Mouse (Mus musculus) liver, embryonic 15.5 days (tissue): ENCODE results near the gene Stard3. TPM values are rescaled to one million over a fixed set of nuclear protein-coding genes. Genes with fewer than 3 reads are reported as not detected.

Experiments used
- ATAC-seq: fragments of 200-750 bp; cut with Nextera tagmentation; 2 replicates; pipeline ENCODE4 v1.8.0; 2017; ENCODE audit warnings: moderate number of reproducible peaks, mild to moderate bottlenecking, moderate library complexity; ENCODE audit not compliant: insufficient read depth
- H3K27ac ChIP-seq: fragments of 300-500 bp; sonication (generic); replicated peaks from 2 replicates; pipeline ENCODE4 v1.5.1; 2015; ENCODE audit warnings: mild to moderate bottlenecking, inconsistent platforms
- H3K27me3 ChIP-seq: fragments of 300-500 bp; sonication (generic); 2 replicates; pipeline ENCODE4 v1.6.1; 2015; ENCODE audit warnings: mild to moderate bottlenecking, inconsistent platforms
- H3K36me3 ChIP-seq: fragments of 300-500 bp; sonication (generic); replicated peaks from 2 replicates; pipeline ENCODE4 v1.6.1; 2015; ENCODE audit warnings: moderate library complexity, mild to moderate bottlenecking, inconsistent platforms
- H3K4me1 ChIP-seq: fragments of 300-500 bp; sonication (generic); replicated peaks from 2 replicates; pipeline ENCODE4 v1.6.1; 2015; ENCODE audit warnings: inconsistent platforms
- H3K4me2 ChIP-seq: fragments of 300-500 bp; sonication (generic); 2 replicates; pipeline ENCODE4 v1.6.1; 2015; ENCODE audit warnings: moderate library complexity, mild to moderate bottlenecking, inconsistent platforms
- H3K4me3 ChIP-seq: fragments of 300-500 bp; sonication (generic); replicated peaks from 2 replicates; pipeline ENCODE4 v1.5.1; 2015; ENCODE audit warnings: mild to moderate bottlenecking, inconsistent platforms
- H3K9ac ChIP-seq: fragments of 300-500 bp; sonication (generic); 2 replicates; pipeline ENCODE4 v1.6.1; 2015; ENCODE audit warnings: moderate library complexity, mild to moderate bottlenecking, inconsistent platforms
- H3K9me3 ChIP-seq: fragments of 300-500 bp; sonication (generic); replicated peaks from 2 replicates; pipeline ENCODE4 v1.6.1; 2016; ENCODE audit warnings: inconsistent platforms
- WGBS: fragments of 180-500 bp; shearing (Covaris S2); methylation state at CpG from one replicate; pipeline ENCODE4 v1.1.7; 2015; ENCODE audit warnings: mixed read lengths; ENCODE audit not compliant: insufficient replicate concordance; 5-methylcytosine and 5-hydroxymethylcytosine counted together
- polyA plus RNA-seq: library from polyadenylated mRNA; unstranded; fragments of >200 nt; fragmentation: Nextera tagmentation; extraction: Ambion mirVana; gene quantifications from 2 replicates; pipeline ENCODE4 v1.2.1, GENCODE M21; 2015

Gene Stard3
- polyA plus RNA-seq, 1 experiment from 2014 or later = 16.4 TPM

DNA sequence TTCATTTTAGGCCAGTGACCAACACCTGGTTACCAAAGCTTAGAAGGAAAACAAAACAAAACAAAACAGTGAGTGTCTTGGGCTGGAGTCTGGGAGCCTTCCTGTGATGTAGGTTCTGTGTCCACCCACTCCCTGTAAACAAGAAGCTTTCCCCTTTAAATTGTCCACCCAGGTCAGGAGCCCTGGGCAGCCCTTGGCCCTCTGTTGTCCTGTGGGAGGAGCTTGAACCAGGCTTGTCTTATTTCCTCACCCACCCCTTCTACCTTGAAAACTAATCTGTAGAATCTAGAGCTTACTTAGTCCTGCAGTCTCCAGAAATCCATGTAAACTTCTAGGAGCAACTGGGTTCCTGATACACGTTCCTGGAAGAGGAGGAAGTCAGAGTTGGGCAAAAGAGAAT, 36.0 kb upstream of the Stard3 start:
- no peaks in the 10 kb centered on the region for H3K9me3 ChIP-seq
- no peak overlapping the region for H3K4me3 ChIP-seq
- peaks cover 3% of the 10 kb centered on the region; the same call in 1 of the 2 replicates for H3K4me1 ChIP-seq
- no peak for ATAC-seq
- no peak overlapping the region for H3K27ac ChIP-seq
- H3K36me3 ChIP-seq = no peaks in the 10 kb centered on the region
- H3K9ac ChIP-seq = no peak overlapping the region
- WGBS = 0% methylated on average over 1 of the region's 1 CpGs
- H3K4me2 ChIP-seq = no peak overlapping the region
- H3K27me3 ChIP-seq = peaks cover 100% of the 10 kb centered on the region

DNA sequence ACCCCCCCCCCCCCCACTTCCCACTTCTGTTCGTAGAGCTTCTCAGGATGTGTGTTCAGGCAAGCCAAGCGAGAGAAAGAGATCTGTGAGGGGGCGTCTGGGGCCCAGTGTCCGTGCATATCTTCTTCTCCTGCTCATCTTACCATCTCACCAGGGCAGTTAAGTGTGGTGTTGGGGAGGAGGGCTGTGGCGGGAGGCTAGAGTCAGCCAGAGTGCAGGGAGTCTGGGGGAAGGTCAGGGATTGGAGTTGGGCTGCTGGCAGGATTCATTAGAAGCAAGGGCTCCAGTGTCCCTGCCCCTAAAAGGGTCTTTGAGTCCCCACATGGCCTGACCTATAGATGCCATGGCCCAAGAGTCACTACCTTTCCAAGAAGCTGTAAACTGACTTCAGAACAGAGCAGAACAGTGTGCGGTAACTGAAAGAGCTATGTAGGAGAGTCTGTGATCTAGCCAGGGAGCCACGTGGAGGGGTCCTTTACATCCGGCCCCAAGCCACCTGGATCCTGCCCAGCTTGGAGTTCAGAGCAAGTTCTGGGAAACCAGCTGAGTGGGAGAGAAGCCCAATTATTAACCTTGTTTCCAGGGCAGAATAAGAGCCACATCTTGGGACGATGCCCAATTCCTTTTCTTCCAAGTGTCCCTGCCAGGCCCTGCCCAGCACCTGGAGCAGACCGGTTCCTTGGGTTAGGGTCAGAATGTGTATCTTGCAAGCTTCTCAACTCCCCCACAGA, 34.9 kb upstream of the Stard3 start:
- 4% methylated on average over 10 of the region's 10 CpGs for WGBS
- ATAC-seq = no peak
- H3K4me2 ChIP-seq = no peak overlapping the region

GRCm38 (mm10) chr11:98323933-98324332, 34.2 kb upstream of the Stard3 start:
- no peak overlapping the region for H3K4me2 ChIP-seq
- H3K27ac ChIP-seq = no peak overlapping the region
- ATAC-seq = no peak
- H3K9ac ChIP-seq = no peak overlapping the region
- no peaks in the 10 kb centered on the region for H3K9me3 ChIP-seq
- WGBS = 3% methylated on average over 9 of the region's 9 CpGs
- peaks cover 100% of the 10 kb centered on the region for H3K27me3 ChIP-seq
- no peaks in the 10 kb centered on the region for H3K36me3 ChIP-seq
- H3K4me1 ChIP-seq = peaks cover 15% of the 10 kb centered on the region
- H3K4me3 ChIP-seq = no peak overlapping the region

More for the DNA sequence above, 34.9 kb upstream of the Stard3 start:
- Histone ChIP-seq H3K9me3 (no peaks in the 10 kb centered on the region), H3K4me1 (peaks cover 14% of the 10 kb centered on the region), H3K4me3 (no peak overlapping the region), H3K27ac (no peak overlapping the region), H3K27me3 (peaks cover 100% of the 10 kb centered on the region), H3K9ac (no peak overlapping the region), H3K36me3 (no peaks in the 10 kb centered on the region)

DNA sequence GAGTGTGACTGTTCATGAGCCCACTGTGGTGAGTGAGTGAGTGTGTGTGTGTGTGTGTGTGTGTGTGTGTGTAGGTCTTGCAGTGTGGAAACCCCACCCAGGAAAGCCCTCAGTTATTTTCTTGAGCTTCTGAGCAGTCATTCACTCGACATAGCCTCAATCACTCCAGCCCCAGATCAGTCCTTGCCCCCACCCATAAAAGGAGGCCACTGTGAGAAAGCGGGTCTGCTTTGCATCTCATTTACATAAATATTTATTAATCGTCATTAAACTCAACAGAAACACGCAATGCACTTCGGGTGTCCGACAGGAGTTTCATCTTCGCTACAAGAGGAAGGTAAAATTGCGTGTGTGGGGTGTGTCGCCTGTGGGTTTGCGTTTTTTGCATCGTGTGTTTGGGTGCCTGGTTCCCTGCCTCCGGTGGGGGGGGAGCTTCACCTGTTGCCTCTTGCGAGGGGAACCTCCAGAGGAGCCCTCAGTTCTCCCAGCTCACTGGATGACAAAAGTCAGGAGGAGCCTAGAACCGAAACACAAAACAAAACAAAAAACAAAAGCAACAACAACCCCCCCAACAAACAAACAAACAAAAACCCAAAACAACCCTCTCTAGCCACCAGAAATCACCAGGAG, 32.9 kb upstream of the Stard3 start:
- Histone ChIP-seq H3K27me3 (peaks cover 100% of the 10 kb centered on the region), H3K27ac (no peak overlapping the region), H3K4me2 (no peak overlapping the region), H3K36me3 (no peaks in the 10 kb centered on the region), H3K9me3 (no peaks in the 10 kb centered on the region), H3K9ac (no peak overlapping the region), H3K4me1 (peaks cover 15% of the 10 kb centered on the region), H3K4me3 (no peak overlapping the region)
- 4% methylated on average over 14 of the region's 14 CpGs for WGBS
- no peak for ATAC-seq

DNA sequence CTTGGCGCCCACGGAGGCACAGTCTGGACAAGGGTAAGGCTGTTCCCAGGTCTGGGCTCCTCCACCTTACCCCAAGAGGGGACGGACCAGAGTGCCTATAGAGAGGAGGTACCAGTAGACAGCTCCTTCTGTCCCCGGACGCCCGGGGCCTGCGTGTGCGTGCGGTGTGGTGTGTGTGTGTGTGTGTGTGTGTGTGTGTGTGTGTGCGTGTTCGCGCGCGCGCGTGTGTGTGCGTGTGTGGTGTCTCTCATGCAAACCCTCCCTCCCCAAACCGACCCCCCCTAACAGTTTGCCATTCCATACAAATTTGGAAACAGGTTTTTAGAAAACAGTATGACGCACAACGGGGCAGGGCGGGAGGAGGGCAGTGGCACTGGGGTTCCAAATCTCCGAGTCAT, 32.3 kb upstream of the Stard3 start:
- H3K9me3 ChIP-seq = no peaks in the 10 kb centered on the region
- WGBS = 5% methylated on average over 22 of the region's 22 CpGs
- ATAC-seq = no peak

DNA sequence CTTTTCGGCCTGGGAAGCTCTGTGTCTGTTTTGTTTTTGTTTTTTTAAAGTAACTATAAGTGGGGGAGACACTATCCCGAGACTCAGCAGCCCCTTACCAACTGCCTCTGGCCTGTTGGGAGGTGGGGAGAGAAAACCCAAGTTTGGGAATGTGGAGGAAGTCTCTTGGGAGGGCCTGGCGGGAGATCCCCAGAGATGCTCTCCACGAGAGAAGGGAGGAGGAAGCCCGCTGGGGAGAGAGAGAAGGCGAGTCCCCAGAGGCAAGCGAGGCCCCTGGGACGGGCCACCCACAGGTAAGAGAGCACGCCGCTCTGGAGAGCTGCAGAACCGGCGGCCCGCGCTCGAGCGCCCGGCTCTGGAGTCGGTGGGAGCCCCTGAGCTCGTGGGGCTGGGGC, 31.4 kb upstream of the Stard3 start:
- H3K4me3 ChIP-seq = no peak overlapping the region
- H3K36me3 ChIP-seq = no peaks in the 10 kb centered on the region
- no peak for ATAC-seq
- 1% methylated on average over 19 of the region's 19 CpGs for WGBS
- peaks cover 15% of the 10 kb centered on the region for H3K4me1 ChIP-seq
- no peak overlapping the region for H3K27ac ChIP-seq
- H3K27me3 ChIP-seq = peaks cover 100% of the 10 kb centered on the region
- no peak overlapping the region for H3K9ac ChIP-seq
- peak overlapping the region; percentile 41; the same call in 1 of the 2 replicates for H3K4me2 ChIP-seq
- H3K9me3 ChIP-seq = no peaks in the 10 kb centered on the region

More for the DNA sequence above, 32.3 kb upstream of the Stard3 start:
- Histone ChIP-seq H3K4me1 (peaks cover 15% of the 10 kb centered on the region), H3K36me3 (no peaks in the 10 kb centered on the region), H3K27me3 (peaks cover 100% of the 10 kb centered on the region), H3K9ac (no peak overlapping the region), H3K27ac (no peak overlapping the region), H3K4me3 (no peak overlapping the region), H3K4me2 (no peak overlapping the region)

GRCm38 (mm10) chr11:98327136-98328030, 30.8 kb upstream of the Stard3 start:
- no peak for ATAC-seq

GRCm38 (mm10) chr11:98328031-98328370, 30.2 kb upstream of the Stard3 start:
- Histone ChIP-seq H3K4me3 (peak overlapping the region; percentile 4; the same call in 1 of the 2 replicates), H3K9me3 (no peaks in the 10 kb centered on the region), H3K27ac (no peak overlapping the region), H3K27me3 (peaks cover 100% of the 10 kb centered on the region), H3K36me3 (no peaks in the 10 kb centered on the region), H3K4me1 (peaks cover 15% of the 10 kb centered on the region), H3K4me2 (peak overlapping the region; percentile 41; the same call in 1 of the 2 replicates), H3K9ac (no peak overlapping the region)
- WGBS = 1% methylated on average over 35 of the region's 35 CpGs
- no peak for ATAC-seq

More at GRCm38 (mm10) chr11:98327136-98328030, 30.8 kb upstream of the Stard3 start:
- no peak overlapping the region for H3K27ac ChIP-seq
- 2% methylated on average over 97 of the region's 97 CpGs for WGBS
- peak overlapping the region; percentile 4; the same call in 1 of the 2 replicates for H3K4me3 ChIP-seq
- peaks cover 15% of the 10 kb centered on the region for H3K4me1 ChIP-seq
- H3K4me2 ChIP-seq = peak overlapping the region; percentile 41; the same call in 1 of the 2 replicates
- H3K27me3 ChIP-seq = peaks cover 100% of the 10 kb centered on the region
- H3K36me3 ChIP-seq = no peaks in the 10 kb centered on the region
- H3K9me3 ChIP-seq = no peaks in the 10 kb centered on the region
- no peak overlapping the region for H3K9ac ChIP-seq

DNA sequence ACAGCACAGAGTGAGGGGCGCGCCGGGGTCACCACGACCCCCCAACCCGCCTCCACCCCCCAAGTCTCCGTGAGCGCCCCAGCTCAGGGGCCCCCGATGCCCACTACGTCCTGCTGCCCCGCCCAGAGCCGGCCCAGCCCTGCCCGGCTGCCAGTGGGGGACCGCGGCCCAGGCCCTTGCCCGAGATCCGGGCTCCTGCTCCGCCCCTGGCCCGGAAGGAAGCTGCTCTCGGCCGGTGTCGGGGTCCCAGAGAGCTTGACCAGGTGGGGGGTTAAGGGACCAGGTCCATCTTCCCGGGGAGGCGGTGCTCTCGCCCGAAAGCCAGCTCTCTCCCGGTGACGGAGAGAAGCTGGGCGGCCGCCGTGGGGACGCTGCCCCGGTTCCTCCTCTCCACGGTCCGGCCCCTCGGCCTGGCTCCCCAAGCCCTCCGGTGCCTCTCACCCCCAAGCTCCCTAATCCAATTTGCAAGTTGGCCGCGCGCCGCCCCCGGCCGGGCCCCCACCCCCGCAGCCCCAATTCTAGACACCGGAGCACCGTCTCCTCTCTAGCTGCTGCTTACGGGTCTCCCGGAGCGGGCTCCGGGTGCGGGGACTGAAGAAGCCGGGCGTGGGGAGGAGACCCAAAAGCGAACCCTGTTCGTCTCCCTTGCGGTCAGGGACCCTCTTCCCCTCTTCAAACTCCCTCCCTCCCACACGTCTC, 29.6 kb upstream of the Stard3 start:
- Histone ChIP-seq H3K9ac (no peak overlapping the region), H3K36me3 (no peaks in the 10 kb centered on the region), H3K9me3 (no peaks in the 10 kb centered on the region), H3K4me1 (peaks cover 15% of the 10 kb centered on the region), H3K27ac (no peak overlapping the region), H3K4me2 (peak overlapping the region; percentile 41), H3K4me3 (0 out of 2 replicates have a peak overlapping the region, but pooled peaks have one; percentile 4), H3K27me3 (peaks cover 100% of the 10 kb centered on the region)
- 1% methylated on average over 50 of the region's 56 CpGs for WGBS
- no peak for ATAC-seq

DNA sequence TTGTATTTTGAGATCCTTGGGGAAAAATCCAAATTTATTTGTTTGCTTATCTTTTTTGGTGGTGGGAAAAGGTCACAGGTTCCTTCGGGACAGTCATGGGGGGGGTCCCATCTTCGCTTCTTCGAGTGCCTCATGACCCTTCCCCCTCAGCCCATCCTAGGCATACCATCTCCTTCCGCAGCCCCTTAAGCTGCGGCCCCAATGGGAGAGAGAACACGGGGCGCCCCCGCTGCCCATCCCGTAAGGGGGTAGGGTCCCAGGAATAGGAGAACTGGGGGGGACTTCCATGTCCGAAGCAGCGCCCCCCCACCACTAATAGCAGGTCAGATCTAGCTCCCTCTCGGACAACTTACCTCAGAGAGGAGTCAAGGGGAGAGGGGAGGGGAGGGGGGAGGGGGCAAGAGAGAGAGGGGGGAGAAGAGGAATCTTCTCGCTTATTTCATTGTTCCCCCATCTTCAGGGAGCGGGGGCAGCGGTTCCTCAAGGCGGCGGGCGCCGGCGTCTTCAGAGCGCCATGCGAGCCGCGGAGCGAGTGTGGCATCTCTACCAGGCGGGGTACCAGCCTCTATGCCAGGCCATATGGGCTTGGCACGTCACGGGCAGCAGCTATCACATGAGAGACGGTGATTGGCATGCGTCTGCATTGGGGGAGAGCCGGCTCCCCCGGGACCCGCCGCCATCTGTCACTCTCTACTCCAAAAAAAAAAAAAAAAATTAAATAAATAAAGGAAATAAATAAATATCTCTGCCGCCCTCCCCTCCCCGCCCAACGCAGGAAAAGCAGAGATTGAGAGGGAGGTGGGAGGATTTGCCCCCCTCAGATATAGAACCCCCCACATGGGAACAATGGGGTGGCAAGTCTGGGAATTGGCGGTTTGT, 28.8 kb upstream of the Stard3 start, which contains the start of gene Neurod2:
TSS of gene Neurod2 (minus strand) at position 568 of the 879 bp plus-strand sequence.
- 0 out of 2 replicates have a peak within 1 kb of the TSS, but pooled peaks have one; percentile 4 for H3K4me3 ChIP-seq

More for the DNA sequence above, 28.8 kb upstream of the Stard3 start, which contains the start of gene Neurod2:
- H3K27ac ChIP-seq = no peak within 1 kb of the TSS
- no peak for ATAC-seq
- no peak within 1 kb of the TSS for H3K9ac ChIP-seq
- no peaks in the 10 kb centered on the region for H3K9me3 ChIP-seq
- H3K27me3 ChIP-seq = peaks cover 100% of the 10 kb centered on the region
- peak within 1 kb of the TSS; percentile 41 for H3K4me2 ChIP-seq
- WGBS = 4% methylated on average over 38 of the region's 38 CpGs
- H3K4me1 ChIP-seq = peaks cover 17% of the 10 kb centered on the region
- H3K36me3 ChIP-seq = no peaks in the 10 kb centered on the region
